Mouse (Mus musculus): ENCODE data around the gene Ak1.

The Ak1 gene

GRCm38 (mm10) chr2:32628729-32629128 is 7.2 kb downstream of the Ak1 start:
- DNase-seq: peak; percentile 57

GRCm38 (mm10) chr2:32629276-32629976 is 7.9 kb downstream of the Ak1 start:
- no peak for DNase-seq

DNA sequence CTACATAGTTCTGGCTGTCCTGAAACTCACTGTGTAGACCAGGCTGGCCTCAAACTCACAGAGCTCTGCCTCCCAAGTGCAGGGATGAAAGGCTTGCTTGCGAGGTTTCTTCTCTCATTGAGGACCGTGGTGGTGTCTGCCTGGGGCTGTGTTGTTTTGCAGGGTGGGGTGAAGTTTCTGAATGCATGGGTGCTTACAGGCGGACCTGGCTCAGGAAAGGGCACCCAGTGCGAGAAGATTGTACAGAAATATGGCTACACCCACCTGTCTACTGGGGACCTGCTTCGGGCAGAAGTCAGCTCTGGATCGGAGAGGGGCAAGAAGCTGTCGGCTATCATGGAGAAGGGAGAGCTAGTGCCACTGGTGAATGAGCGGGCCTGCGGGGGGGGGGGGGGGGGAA is 8.5 kb downstream of the Ak1 start:
- no peak for DNase-seq

DNA sequence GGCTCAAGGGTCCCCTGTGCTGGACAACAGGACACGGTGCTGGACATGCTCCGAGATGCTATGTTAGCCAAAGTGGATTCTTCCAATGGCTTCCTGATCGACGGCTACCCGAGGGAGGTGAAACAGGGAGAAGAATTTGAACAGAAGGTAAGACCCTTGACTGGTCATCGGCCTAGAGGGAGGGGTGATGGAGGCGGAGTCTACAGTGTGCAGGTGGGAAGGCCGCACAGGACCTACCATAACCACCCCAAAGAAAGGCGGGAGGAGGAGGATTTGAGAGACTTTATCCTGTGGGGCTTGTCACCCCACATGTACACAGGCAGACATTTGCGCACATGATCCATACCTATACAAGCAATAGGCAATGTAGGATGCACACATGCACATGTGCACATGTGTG is 9.5 kb downstream of the Ak1 start:
- no peak for DNase-seq

GRCm38 (mm10) chr2:32631737-32632394 is 10.3 kb downstream of the Ak1 start:
- peak; percentile 75 for DNase-seq

DNA sequence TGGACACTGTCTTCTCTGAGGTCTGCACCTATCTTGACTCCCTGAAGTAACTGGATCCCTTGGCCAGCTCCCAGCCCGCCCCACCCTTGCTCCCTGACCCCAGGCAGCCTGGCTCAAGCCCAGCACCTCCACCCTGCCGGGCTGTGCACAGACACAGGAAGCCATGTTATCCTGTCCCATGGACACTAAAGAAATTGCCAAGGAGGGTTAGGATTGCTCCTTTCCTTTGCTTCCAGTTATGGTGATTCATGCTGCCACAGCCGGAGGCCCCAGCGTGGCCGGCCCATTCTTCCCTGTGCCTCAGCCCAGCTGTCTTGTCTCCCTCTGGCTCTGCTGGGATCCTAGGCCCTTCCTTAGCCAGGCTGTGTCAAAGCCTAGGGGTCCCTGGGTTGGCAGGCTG is 12.1 kb downstream of the Ak1 start:
- no peak for DNase-seq

DNA sequence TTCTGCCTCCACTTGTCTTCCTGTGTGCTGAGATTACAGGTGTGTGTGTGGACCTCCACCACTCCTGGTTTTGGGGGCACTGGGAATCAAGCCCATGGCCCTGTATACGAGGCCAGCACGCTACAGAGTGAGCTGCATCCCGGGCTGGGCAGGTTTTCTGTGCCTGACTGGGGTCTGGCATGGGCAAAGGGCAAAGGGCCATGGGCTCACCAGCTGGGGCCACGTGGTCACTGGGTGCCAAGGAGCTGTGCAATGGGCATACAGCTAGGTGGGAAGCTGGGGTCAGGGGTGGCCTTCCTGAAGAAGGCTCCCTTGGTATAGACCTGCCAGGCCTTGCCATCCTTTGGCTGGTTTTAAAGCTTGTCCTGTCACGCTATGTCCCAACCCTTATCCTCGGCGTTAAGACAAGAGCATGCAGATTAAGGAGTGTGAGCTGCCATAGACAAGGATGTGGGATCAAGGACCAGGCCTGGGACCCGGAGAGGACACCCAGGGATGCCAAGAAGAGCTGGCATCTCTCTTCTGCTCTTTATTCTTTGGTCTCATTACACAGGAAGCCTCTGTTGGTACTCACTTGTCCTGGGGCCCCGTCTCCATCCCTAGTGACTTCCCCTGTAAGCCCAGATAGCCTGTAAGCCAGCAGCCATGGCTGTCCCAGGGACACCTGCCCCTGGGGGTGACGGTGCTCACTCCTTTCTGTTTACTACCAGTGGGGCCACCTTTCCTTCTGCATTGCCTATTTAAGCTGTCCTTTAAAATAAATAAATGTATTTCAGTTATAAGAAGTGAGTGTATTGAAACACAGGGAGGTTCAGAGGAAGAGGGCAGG is 12.9 kb downstream of the Ak1 start:
- no peak for DNase-seq

DNA sequence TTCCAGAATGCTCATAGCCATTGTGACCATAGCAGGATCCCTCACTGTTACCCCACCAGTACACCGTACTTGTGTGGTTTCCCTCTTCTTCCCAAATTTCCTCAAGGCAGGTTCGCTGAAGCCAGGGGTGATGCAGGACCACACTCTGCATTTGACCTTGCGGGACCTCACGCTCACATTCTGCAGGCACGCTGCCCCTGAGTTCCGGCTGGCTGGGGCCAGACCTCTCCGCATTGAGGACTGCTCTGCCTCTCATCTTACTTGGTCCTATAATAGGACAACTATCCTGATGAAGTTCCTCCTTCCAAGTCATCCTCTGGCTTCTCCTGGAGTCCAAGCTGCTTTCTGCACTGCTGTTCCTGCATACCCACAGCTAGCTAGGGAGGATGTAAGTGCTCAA is 15.1 kb downstream of the Ak1 start:
- DNase-seq: no peak

GRCm38 (mm10) chr2:32637778-32638281 is 16.3 kb downstream of the Ak1 start:
- peak; percentile 29 for DNase-seq

DNA sequence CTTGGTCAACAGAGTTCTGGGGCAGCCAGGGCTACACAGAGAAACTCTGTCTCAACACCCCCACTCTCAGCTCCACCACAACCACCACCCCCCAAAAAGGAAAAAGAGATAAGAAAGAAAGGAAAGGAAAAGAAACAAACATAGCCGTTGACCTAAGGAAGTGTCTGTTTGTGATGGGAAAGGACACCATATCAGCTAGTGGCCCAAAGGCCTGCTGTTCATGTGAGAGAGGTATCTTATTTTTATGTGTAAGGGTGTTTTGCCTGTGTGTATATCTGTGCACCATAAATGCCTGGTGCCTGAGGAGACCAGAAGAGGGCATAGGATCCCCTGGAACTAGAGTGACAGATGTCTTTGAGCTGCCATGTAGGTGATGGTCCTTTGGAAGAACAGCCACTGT is 18.1 kb downstream of the Ak1 start:
- DNase-seq: no peak

DNA sequence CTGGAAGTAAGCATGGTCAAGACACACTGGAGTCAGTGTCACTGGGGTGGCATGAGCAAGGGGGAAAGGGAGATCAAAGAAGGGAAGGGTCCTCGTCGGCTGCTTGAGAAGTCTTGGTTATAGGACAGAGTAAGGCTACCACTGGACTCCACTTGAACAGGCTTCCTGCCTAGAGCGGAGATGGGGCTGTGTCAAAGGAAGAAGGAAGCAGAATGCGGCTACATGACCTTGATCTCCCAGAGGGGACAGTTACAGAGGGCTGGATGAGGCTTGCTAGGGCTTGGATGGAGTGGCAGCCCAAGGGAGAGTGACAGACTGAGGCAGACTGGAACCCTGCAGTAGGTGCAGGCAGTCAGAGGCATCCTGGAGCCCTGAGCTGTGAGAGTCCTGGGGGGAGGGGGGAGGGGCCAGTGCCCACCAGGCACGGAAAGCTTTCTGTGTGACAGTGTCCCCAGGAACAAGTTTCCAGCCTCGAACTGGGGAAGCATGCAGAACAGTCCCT is 19.0 kb downstream of the Ak1 start:
- no peak for DNase-seq

- DNase-seq: no peak
These were observed 20.3 kb downstream of the Ak1 start for GRCm38 (mm10) chr2:32641810-32642209.

DNA sequence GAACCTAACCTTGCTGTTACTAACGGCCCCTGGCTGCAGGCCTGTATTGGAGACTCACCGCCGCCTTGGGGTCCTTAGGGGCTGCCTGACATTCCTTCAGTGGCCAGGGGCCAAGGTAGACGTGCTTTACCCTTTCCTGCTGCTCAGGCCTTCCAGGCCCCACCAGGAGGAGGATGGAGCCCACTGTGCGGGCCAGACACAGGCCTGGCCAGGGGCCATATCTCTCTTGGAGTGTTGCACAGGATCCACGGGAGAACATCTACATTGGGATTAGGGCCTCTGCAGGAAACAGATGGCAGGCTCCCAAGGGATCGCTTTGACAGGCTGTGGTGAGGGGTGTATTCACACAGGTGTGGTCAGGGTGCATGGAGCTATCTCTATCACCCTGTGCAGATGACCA is 21.3 kb downstream of the Ak1 start:
- no peak for DNase-seq

- DNase-seq: no peak
These were observed 22.5 kb downstream of the Ak1 start for GRCm38 (mm10) chr2:32644083-32644482.

DNA sequence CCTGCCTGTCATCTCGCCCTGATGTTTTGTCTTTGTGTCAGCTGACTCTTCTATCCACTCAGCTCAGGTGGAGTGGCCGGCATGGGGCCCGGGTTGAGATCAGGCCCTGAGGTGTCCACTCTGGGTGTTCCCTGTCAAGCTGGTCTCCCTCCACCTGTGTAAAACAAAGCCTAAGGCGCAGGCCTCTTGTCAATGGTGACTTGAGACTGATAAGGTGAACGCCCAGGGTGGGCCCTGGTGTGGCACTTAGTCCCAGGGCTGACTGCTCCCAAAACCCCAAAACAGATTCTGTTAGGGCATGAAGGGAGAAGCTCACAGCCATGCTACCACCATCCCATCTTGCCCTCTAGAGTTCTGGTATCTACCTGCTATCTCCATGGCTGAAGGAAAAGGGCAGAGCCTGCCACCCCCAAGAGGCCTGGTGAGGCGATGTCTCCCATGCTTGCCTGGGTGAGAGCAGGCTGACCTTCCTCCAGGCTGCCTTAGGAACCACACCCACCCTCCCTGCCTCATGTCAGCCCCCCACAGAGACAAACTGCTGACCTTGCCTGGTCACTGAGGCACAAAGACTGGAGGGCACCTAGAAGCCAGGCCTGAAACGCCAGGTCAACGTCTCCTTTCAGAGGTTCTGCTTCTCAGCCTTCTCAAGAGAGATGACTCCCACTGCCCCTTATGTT is 23.4 kb downstream of the Ak1 start:
- DNase-seq: no peak

GRCm38 (mm10) chr2:32645647-32646046 is 24.1 kb downstream of the Ak1 start:
- DNase-seq: no peak

GRCm38 (mm10) chr2:32646379-32647056 is 25.0 kb downstream of the Ak1 start, which contains the start of gene Eng:
Gene Eng (plus strand): TSS chr2:32646595.
- DNase-seq: no peak

DNA sequence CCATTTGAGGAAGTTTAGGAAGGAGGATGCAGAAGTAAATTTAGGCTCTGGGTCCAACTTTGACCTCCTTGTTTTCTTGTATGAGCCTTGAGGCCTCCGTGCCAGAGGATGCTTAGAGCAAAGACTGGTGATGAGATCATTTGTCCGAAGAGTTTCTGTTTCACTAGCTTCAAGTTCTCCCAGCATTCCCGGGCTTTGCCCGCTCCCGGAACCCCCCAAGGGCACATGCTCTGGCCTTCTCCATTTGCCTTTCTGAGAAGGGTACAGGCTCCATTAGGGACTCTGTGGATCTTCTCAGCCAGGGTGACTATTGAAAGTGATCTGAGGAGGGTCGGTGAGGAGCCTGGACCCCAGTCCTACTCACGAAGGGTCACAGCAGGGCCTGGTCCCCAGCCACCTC is 25.8 kb downstream of the Ak1 start:
- no peak for DNase-seq

GRCm38 (mm10) chr2:32653764-32654163 is 32.2 kb downstream of the Ak1 start:
- DNase-seq: no peak

DNA sequence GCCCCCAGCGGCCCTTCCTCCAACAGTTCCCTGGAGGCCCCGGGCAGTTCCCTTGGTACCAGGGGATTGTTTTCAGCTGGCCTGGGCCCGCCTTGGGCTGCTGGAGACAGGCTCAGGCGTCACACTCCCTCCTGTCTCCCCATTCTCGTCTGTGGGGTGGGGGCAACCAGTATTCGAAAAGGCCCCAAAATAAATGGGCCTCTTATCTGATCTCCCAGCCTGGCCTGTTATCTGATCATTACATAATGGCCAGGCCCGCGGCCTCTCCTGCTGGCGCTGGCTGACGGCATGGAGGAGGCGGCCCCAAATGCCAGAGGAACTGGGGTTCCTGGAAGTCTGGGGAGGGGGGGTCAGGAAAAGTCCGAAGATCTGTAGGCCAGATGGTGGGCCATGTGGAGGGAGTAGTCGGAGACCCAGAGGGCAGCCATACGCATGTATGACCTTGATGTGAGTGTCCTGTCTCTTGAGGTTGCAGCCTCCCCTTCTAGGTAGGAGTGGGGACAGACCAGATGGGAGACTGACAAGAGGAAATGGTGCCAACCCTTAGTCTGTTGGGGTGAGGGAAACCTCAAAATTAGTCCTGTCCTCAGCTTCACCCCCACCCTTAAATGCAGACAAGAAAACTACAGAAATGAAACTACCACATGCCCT is 33.3 kb downstream of the Ak1 start:
- DNase-seq: no peak

DNA sequence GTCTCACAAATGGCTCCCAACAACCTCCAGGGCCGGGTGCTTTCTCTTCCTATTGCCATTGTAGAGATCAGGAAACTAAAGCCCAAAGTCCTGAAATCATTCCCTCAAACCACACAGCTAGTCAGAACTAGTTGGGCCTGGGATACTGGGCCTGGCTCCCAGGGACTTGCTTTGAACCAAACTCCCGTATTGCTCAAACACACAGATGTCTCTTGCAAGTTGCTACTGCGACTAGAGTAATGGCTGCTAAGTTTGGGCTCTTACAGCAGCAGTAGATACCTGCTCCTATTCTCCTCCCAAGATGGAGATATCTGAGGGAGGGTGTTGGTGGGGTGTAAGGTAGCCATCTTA is 33.8 kb downstream of the Ak1 start:
- DNase-seq: no peak

DNA sequence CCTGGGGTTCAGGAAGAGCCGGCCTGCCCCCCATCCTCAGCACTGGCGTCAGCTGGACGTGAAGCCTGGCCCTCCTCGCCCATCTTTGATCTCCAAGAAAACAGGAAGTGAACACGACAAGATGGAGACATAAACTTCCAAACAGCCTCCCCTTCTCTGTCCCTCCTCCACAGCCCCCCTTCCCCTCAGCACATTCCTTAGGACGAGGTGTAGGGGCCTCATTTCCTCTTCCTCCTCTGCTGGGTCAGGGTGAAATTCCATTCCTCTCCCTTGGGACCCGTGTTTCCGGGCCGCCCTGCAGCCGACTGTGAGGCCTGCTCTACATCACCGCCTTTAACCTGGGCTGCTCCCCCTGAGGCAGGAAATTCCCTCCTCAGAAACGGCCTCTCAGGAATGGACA is 34.3 kb downstream of the Ak1 start:
- no peak for DNase-seq

Measured in right cerebral cortex, postnatal 25 days (tissue).